16 mouse cellular contexts compared by ENCODE assay signal in the genomic region with DNA sequence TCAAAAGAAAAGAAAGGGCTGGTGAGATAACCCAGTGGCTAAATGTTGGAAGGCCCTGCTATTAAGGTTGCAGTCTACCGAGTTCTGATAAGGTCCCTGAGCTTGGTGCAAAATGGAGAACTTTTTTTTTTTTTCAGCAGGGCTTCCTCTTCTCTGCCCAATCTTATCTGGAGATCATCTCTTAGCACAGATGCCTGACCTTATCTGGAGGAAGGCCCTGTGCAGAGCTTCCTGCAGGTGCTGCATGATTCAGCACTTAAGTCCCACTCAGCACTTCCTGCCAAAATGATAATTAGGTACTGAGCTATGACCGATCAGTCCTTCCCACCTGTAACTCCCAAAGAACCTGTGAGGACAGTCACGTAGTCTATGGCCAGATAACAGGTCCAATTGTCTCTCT.
A peak's percentile ranks its signal among the peaks of the same experiment; 100 is the strongest.
DNase-seq lines count a peak whose midpoint lies in the region; ATAC-seq lines count a peak whose summit lies in the region.
"Had no signal": no experiment of that assay in that cellular context is flagged by ENCODE, and none has a peak within 500 bp of the region (broad histone marks: within the 10 kb centered on the region; RNA-seq: fewer than 3 reads in every experiment).

No protein-coding gene starts in this region.

- H3K27me3 ChIP-seq in kidney, embryonic 16.5 days (ENCODE audit: insufficient read depth, low read length), result no peaks in the 10 kb centered on the region
- H3K27me3 ChIP-seq in kidney, embryonic 15.5 days, result no peaks in the 10 kb centered on the region
- H3K27me3 ChIP-seq: hindbrain, embryonic 15.5 days; liver, embryonic 12.5 days; neural tube, embryonic 12.5 days had no signal

- H3K9ac ChIP-seq in kidney, embryonic 16.5 days (replicated peaks; ENCODE audit: low read length), result no peak overlapping the region
- H3K9ac ChIP-seq in kidney, embryonic 15.5 days, result no peak overlapping the region
- H3K9ac ChIP-seq: hindbrain, embryonic 15.5 days; liver, embryonic 12.5 days; neural tube, embryonic 12.5 days had no signal

- DNase-seq in lung, postnatal 36 days, result no peak
- no peak for DNase-seq in layer of hippocampus, adult 8-10 months (ENCODE audit: low spot score in 2 of 2)
- no peak for DNase-seq in layer of hippocampus, adult 9-10 months (ENCODE audit: low spot score)
- DNase-seq: adrenal gland, postnatal 10 days; cerebellum, adult 9-11 months; lung, postnatal 14 days; midbrain, embryonic 14.5 days; right cerebral cortex, postnatal 4 days had no signal

- H3K4me1 ChIP-seq in kidney, embryonic 16.5 days (ENCODE audit: insufficient read depth, low read length), result no peaks in the 10 kb centered on the region
- no peaks in the 10 kb centered on the region for H3K4me1 ChIP-seq in kidney, embryonic 15.5 days
- H3K4me1 ChIP-seq: hindbrain, embryonic 15.5 days; liver, embryonic 12.5 days; neural tube, embryonic 12.5 days had no signal

- H3K4me2 ChIP-seq in kidney, embryonic 16.5 days (replicated peaks; ENCODE audit: low read depth, low read length), result no peak overlapping the region
- H3K4me2 ChIP-seq in kidney, embryonic 15.5 days, result no peak overlapping the region
- H3K4me2 ChIP-seq: hindbrain, embryonic 15.5 days; liver, embryonic 12.5 days; neural tube, embryonic 12.5 days had no signal

- H3K4me3 ChIP-seq in kidney, embryonic 16.5 days (ENCODE audit: low read length), result no peak overlapping the region
- no peak overlapping the region for H3K4me3 ChIP-seq in kidney, embryonic 15.5 days (replicated peaks)
- H3K4me3 ChIP-seq: hindbrain, embryonic 15.5 days; layer of hippocampus, adult 2 months; liver, embryonic 12.5 days; neural tube, embryonic 12.5 days had no signal

- peaks cover 7% of the 10 kb centered on the region for H3K9me3 ChIP-seq in kidney, embryonic 16.5 days (ENCODE audit: low read length)
- no peaks in the 10 kb centered on the region for H3K9me3 ChIP-seq in kidney, embryonic 15.5 days (replicated peaks)
- H3K9me3 ChIP-seq: hindbrain, embryonic 15.5 days; neural tube, embryonic 12.5 days had no signal

- no peak overlapping the region for H3K27ac ChIP-seq in kidney, embryonic 16.5 days (ENCODE audit: low read length)
- H3K27ac ChIP-seq in kidney, embryonic 15.5 days, result no peak overlapping the region
- H3K27ac ChIP-seq: hindbrain, embryonic 15.5 days; layer of hippocampus, adult 2 months; liver, embryonic 12.5 days; neural tube, embryonic 12.5 days had no signal

- peak; percentile 23; the same call in 1 of the 2 replicates for ATAC-seq in kidney, embryonic 16.5 days (ENCODE audit: low FRiP score, low TSS enrichment)
- no peak for ATAC-seq in kidney, embryonic 15.5 days (replicated peaks; ENCODE audit: low FRiP score)
- ATAC-seq in activated CD4-positive, CD25-positive, alpha-beta regulatory T cell, adult 4 months, result peak; percentile 84
- peak; percentile 91 for ATAC-seq in megakaryocyte progenitor cell, adult 5-6 weeks (replicated peaks; ENCODE audit: poor library complexity)
- ATAC-seq: liver, embryonic 12.5 days had no signal

- WGBS in kidney, embryonic 16.5 days, result 77% methylated on average over 3 of the region's 3 CpGs
- 66% methylated on average over 3 of the region's 3 CpGs for WGBS in kidney, embryonic 15.5 days

- no peaks in the 10 kb centered on the region for H3K36me3 ChIP-seq in kidney, embryonic 16.5 days (ENCODE audit: insufficient read depth, low read length)
- H3K36me3 ChIP-seq in kidney, embryonic 15.5 days, result no peaks in the 10 kb centered on the region
- H3K36me3 ChIP-seq: hindbrain, embryonic 15.5 days; liver, embryonic 12.5 days; neural tube, embryonic 12.5 days had no signal
